Mouse (Mus musculus) regulatory T cell (primary cell): ENCODE results near the gene Dnaic1.

Source experiments
- in situ Hi-C: fragments of 300-600 bp; cut with MboI, MseI; formaldehyde crosslinking; loops from one replicate; pipeline ENCODE4 v1.15.1; 2025; ENCODE audit warnings: high pct_unique_total_duplicates

Dnaic1 gene

GRCm38 (mm10) chr4:41568682-41569410 is 729 bp upstream of the Dnaic1 start:
- in situ Hi-C loops: loop anchor here (5.0 to 25.0 kb wide), 2 partner anchors 148 to 1468 kb away; partner anchors contain the start of genes Fam214b, Pigo and Stoml2

- in situ Hi-C loops: loop anchor here (5.0 to 25.0 kb wide), 2 partner anchors 1371 to 1466 kb away; partner anchors contain the start of genes Fam214b, Pigo and Stoml2
Measured at GRCm38 (mm10) chr4:41571490-41571889, 1.9 kb downstream of the Dnaic1 start.

- in situ Hi-C loops: loop anchor here (5.0 to 25.0 kb wide), 2 partner anchors 1369 to 1464 kb away; partner anchors contain the start of genes Fam214b, Pigo and Stoml2
Measured at GRCm38 (mm10) chr4:41573492-41573891, 3.9 kb downstream of the Dnaic1 start.

GRCm38 (mm10) chr4:41575914-41576313 is 6.3 kb downstream of the Dnaic1 start:
- in situ Hi-C loops: no loop called here

- in situ Hi-C loops: no loop called here
Measured at GRCm38 (mm10) chr4:41583353-41583752, 13.8 kb downstream of the Dnaic1 start.

GRCm38 (mm10) chr4:41602818-41603217 is 33.2 kb downstream of the Dnaic1 start:
- in situ Hi-C loops: no loop called here

- in situ Hi-C loops: no loop called here
Measured at GRCm38 (mm10) chr4:41604476-41605396, 35.2 kb downstream of the Dnaic1 start.

- in situ Hi-C loops: no loop called here
Measured at GRCm38 (mm10) chr4:41606784-41607183, 37.2 kb downstream of the Dnaic1 start.

- in situ Hi-C loops: loop anchor here (5.0 kb wide), 1 partner anchor 48 kb away; no protein-coding TSS in a partner anchor
Measured at GRCm38 (mm10) chr4:41609681-41610593, 40.4 kb downstream of the Dnaic1 start.

GRCm38 (mm10) chr4:41610594-41610980 is 41.0 kb downstream of the Dnaic1 start:
- in situ Hi-C loops: loop anchor here (5.0 kb wide), 1 partner anchor 48 kb away; no protein-coding TSS in a partner anchor

GRCm38 (mm10) chr4:41612166-41612565 is 42.6 kb downstream of the Dnaic1 start:
- in situ Hi-C loops: loop anchor here (5.0 kb wide), 1 partner anchor 50 kb away; no protein-coding TSS in a partner anchor

- in situ Hi-C loops: loop anchor here (5.0 kb wide), 1 partner anchor 52 kb away; no protein-coding TSS in a partner anchor
Measured at GRCm38 (mm10) chr4:41614156-41614555, 44.6 kb downstream of the Dnaic1 start.

- in situ Hi-C loops: no loop called here
Measured at GRCm38 (mm10) chr4:41615661-41616599, 46.4 kb downstream of the Dnaic1 start.

- in situ Hi-C loops: no loop called here
Measured at GRCm38 (mm10) chr4:41618916-41619746, 49.6 kb downstream of the Dnaic1 start.

- in situ Hi-C loops: no loop called here
Measured at GRCm38 (mm10) chr4:41622071-41622470, 52.5 kb downstream of the Dnaic1 start.

- in situ Hi-C loops: no loop called here
Measured at GRCm38 (mm10) chr4:41628202-41628927, 58.8 kb downstream of the Dnaic1 start.

- in situ Hi-C loops: no loop called here
Measured at GRCm38 (mm10) chr4:41630196-41630595, 60.6 kb downstream of the Dnaic1 start.

GRCm38 (mm10) chr4:41631390-41631789 is 61.8 kb downstream of the Dnaic1 start:
- in situ Hi-C loops: no loop called here
